Mouse (Mus musculus) gastrocnemius, postnatal 10 days (tissue): ENCODE data around the gene Gm20604. TPM values are rescaled to one million over a fixed set of nuclear protein-coding genes. Genes with fewer than 3 reads are reported as not detected.

Source experiments
- DNase-seq: peaks from one replicate; pipeline ENCODE4 v3.0.0; 2021; ENCODE audit warnings: mixed read lengths
- long read RNA-seq, 2 experiments: library from polyadenylated mRNA; stranded (forward); transcript quantifications; one replicate each; pipeline ENCODE4 v2.0.0; 2021
- total RNA-seq, 2 experiments: library from RNA; stranded (reverse); gene quantifications; 2 replicates each; pipeline ENCODE4 v1.2.3; 2021

The Gm20604 gene
- 1 to 10 TPM; 3.4 to 3.5 TPM for total RNA-seq
- long read RNA-seq, experiment 1, partial matches to known transcripts, result 1 of 2 reads
- long read RNA-seq, experiment 1, other reads (novel, unspliced or antisense), result 0 of 2 reads
- long read RNA-seq, experiment 2, partial matches to known transcripts, result 0 of 4 reads
- long read RNA-seq, experiment 2, other reads (novel, unspliced or antisense), result 0 of 4 reads

- no peak for DNase-seq
Measured at GRCm38 (mm10) chr12:102758403-102758756, at the start of gene Gm20604. Gene Gm20604, minus strand, starts transcription at chr12:102758672.

GRCm38 (mm10) chr12:102799528-102799927 is 41.1 kb upstream of the Gm20604 start:
- DNase-seq, result no peak

GRCm38 (mm10) chr12:102787927-102788326 is 29.5 kb upstream of the Gm20604 start:
- DNase-seq, result no peak

- no peak for DNase-seq
Measured at GRCm38 (mm10) chr12:102785593-102785985, 27.1 kb upstream of the Gm20604 start.

GRCm38 (mm10) chr12:102784899-102785592 is 26.6 kb upstream of the Gm20604 start:
- no peak for DNase-seq

GRCm38 (mm10) chr12:102782841-102783240 is 24.4 kb upstream of the Gm20604 start:
- DNase-seq, result no peak

- no peak for DNase-seq
Measured at GRCm38 (mm10) chr12:102779452-102779851, 21.0 kb upstream of the Gm20604 start.

GRCm38 (mm10) chr12:102778151-102778550 is 19.7 kb upstream of the Gm20604 start:
- DNase-seq, result no peak

- DNase-seq, result no peak
Measured at GRCm38 (mm10) chr12:102776035-102776434, 17.6 kb upstream of the Gm20604 start.

GRCm38 (mm10) chr12:102772676-102773075 is 14.2 kb upstream of the Gm20604 start:
- DNase-seq, result no peak

GRCm38 (mm10) chr12:102771601-102772000 is 13.1 kb upstream of the Gm20604 start:
- DNase-seq, result no peak

GRCm38 (mm10) chr12:102769000-102769399 is 10.5 kb upstream of the Gm20604 start:
- no peak for DNase-seq

GRCm38 (mm10) chr12:102763696-102764095 is 5.2 kb upstream of the Gm20604 start:
- DNase-seq, result no peak

GRCm38 (mm10) chr12:102761668-102762067 is 3.2 kb upstream of the Gm20604 start:
- no peak for DNase-seq

- DNase-seq, result no peak
Measured at GRCm38 (mm10) chr12:102758936-102759335, 464 bp upstream of the Gm20604 start.

- peak; percentile 94 for DNase-seq
Measured at GRCm38 (mm10) chr12:102757689-102758402, 626 bp downstream of the Gm20604 start, which contains the start of the genes Gm28051, Gon7 and Ubr7. Gene Gm28051, minus strand, starts transcription at chr12:102757765. Gene Gon7, minus strand, starts transcription at chr12:102757803. Gene Ubr7, plus strand, starts transcription at chr12:102757967.

GRCm38 (mm10) chr12:102757055-102757688 is 1.3 kb downstream of the Gm20604 start:
- peak; percentile 87 for DNase-seq

GRCm38 (mm10) chr12:102756304-102756703 is 2.2 kb downstream of the Gm20604 start:
- DNase-seq, result peak; percentile 15

GRCm38 (mm10) chr12:102748256-102748655 is 10.2 kb downstream of the Gm20604 start:
- DNase-seq, result no peak

- DNase-seq, result no peak
Measured at GRCm38 (mm10) chr12:102744839-102745238, 13.6 kb downstream of the Gm20604 start.

GRCm38 (mm10) chr12:102743589-102744574 is 14.6 kb downstream of the Gm20604 start, which contains the start of the genes Moap1 and Tmem251:
Gene Moap1, minus strand, starts transcription at chr12:102743661.
Gene Tmem251, plus strand, starts transcription at chr12:102743762.
- peak; percentile 85 for DNase-seq
